Mouse (Mus musculus): ENCODE results near the gene Nploc4.
"Not testable (repeated sequence)": the region's sequence is repeated elsewhere in the genome, so short reads cannot be mapped to it uniquely, and the experiment has no call there.

The Nploc4 gene

DNA sequence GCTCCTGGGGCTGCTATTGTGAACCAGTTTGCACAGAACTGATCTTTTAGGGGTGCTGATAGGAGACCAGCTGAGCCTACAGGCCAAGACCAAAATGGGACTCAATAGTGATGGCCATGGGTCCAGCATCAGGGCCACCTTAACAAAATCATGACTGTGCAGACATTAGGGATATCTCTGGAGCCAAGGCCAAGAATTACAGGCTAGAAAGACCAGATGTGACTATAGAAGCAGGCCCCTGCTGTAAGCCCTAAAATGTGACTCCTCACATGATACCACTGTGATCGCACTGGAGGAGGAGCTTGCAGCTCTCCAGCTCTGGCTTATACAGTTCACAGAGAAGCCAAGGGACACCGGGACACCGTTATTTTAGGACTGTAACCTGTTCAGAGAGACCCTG is 4.8 kb upstream of the Nploc4 start, which contains the start of gene Tspan10:
Tspan10 (plus strand) TSS at position 301 of the 400 bp plus-strand sequence.
- DNase-seq, result no peak

DNA sequence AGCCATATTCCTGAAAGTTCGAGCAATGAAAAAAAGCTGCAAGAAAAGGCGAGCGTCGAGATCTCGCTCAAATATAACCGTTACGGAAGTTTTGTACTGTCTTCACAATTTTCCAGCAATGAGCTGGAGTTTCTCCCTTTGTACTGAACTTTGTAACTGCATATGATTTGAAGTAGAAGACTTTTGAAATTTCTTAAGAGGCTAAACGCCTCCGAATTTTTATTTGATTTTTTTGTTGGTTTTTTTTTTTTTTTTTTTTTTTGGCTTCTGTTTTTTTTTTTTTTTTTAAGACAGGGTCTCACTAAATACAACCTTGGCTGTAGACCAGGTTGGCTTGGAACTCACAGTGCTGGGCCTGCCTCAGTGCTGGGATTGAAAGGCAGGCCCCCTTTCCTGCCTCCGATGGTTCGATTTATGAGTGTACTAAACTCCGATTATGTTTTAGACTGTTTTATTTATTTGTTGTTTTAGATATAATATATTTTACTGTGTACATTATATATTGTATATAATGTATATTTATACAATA is 413 bp upstream of the Nploc4 start:
- no peak for DNase-seq

- no peak for DNase-seq
These were observed 10.8 kb downstream of the Nploc4 start for GRCm38 (mm10) chr11:120426727-120427126.

DNA sequence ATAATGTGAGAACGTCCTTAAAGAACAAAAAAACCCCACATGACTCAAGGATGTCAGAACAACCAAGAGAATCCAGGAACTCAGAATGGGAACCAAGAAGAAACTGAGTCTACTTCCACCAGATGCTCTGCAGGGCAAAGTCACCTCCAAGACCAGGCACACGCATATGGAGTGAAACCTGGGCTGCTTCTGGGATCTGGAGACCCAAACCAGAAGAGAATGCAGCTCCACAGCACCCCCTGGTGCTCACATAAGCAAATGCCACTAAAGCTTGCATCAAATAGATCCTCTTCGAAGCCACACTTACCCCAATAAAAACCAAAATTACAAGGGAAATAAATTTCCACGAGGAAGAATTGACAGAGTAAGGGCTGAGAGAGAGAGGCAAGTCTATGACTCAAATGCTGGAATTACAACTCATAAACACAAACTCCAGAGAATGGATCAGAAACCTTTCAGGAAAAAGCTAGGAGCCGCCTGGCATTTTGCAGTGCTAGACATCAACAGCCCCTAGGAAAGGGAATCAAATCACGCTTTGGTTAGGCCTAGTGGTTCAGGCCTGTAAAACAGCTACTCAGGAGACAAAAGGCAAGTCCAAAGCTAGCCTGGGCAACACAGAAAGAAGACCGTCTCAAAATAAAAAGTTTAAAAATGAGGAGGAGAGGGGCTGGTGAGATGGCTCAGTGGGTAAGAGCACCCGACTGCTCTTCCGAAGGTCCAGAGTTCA is 13.8 kb downstream of the Nploc4 start:
- peak; percentile 35 for DNase-seq

GRCm38 (mm10) chr11:120422651-120423568 is 14.6 kb downstream of the Nploc4 start:
- DNase-seq, result no peak

- DNase-seq, result no peak
These were observed 18.9 kb downstream of the Nploc4 start for GRCm38 (mm10) chr11:120418592-120418991.

GRCm38 (mm10) chr11:120417852-120418251 is 19.7 kb downstream of the Nploc4 start:
- DNase-seq, result no peak

DNA sequence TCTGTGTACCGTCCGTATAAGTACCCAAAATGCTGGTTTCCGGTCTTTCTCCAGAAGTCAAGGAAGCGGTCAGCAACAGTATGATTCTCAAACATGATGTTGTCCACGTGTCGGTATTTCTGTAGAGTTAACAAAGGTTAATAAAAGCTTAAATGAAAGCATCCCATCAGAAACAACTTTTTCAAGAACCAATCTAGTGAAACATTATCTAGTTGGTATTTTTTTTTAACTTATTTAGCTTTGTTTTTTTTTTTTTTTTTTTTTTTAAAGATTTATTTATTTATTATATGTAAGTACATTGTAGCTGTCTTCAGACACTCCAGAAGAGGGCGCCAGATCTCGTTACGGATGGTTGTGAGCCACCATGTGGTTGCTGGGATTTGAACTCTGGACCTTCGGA is 23.9 kb downstream of the Nploc4 start:
- DNase-seq, result not testable (repeated sequence)

DNA sequence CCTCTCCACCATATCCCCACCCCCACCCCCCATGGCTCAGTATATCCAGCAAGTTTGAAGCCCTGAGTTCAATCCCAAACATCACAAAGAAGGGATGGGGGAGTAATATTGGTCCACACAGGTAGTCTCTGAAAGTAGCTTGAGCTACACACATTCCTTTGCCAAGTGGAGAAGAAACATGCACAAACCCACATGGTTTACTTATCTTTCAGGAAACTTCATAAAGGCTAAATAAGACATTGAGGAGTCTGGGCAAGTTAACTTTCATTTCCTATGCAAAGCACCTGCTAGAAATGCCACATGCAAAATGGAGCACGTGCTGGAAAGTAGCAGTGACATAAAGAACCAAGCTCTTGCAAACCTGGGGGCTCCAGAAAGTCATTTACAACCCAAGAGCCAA is 31.1 kb downstream of the Nploc4 start:
- no peak for DNase-seq

DNA sequence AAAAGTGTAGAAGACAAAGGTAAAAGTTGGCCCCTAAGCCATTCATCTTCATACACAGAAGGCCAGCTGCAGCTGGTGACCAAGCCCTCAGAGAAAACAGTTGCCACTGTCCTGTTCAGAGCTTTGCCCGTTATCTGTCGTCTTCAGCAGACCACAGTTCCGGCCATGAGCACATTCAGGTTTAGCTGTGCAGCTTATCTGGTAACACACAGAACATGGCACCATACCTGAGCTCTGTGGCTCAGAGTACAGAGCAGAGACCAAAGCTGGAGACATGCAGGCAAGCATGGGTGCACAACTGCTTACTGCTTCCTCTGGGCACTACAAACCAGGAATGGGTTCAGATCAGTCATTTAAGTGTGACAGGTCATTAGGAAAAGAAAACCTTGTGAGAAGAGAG is 31.6 kb downstream of the Nploc4 start:
- no peak for DNase-seq

- no peak for DNase-seq
These were observed 32.7 kb downstream of the Nploc4 start for GRCm38 (mm10) chr11:120404814-120405213.

DNA sequence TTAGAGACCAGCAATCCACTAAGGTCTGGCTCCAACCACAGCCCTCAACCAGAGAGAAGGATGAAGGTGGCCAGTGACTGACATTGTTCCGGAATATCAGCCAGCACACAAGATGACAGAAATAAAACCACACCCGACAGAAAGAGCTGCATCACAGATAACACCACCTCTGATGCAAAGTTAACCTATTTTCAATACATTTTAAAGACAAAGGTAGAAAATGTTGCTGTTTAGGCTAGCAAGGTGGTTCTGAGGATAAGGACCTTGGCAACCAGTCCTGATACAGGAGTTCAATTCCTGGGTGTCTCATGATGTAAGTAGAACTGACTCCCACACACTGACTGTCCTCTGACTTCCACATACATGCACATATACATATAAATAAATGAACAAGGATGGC is 38.2 kb downstream of the Nploc4 start:
- DNase-seq, result no peak

DNA sequence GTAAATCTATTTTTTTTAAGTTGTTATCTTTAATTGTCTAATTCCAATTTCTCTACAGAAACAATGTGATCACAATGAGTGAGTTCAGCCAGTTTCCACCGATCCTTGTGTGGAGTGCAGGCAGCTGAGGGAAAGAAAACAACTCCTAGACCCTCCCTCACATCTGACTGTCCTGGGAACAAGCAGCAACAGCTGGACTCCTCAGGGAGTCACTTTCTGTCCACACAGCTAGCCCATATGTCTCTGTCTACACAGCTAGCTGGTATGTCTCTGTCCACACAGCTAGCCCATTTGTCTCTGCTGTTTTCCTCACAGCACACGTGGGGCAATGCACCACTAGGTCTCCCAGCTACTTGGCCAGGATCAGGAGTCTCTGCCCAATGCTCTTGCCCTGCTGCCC is 39.9 kb downstream of the Nploc4 start:
- DNase-seq, result no peak

- DNase-seq, result no peak
These were observed 41.8 kb downstream of the Nploc4 start for GRCm38 (mm10) chr11:120395661-120396060.

DNA sequence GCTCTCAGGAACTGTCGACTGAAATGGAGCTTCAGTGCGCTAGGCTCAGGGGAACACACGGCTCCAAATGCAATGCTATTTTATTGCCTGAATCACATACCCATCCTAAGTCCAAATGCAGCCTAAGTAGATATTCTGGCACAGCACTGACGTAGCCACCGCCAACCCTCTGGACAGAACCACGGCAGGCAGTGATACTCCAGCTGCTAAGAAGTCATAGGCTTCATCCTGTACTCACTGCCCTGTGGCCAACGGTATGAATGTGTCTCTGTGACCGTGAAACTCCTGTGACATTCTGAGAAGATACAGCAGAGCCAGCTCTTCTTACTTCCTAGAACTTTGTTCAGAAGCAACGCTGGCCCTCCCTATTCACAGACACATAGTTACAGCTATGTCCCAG is 48.9 kb downstream of the Nploc4 start:
- DNase-seq, result no peak

DNA sequence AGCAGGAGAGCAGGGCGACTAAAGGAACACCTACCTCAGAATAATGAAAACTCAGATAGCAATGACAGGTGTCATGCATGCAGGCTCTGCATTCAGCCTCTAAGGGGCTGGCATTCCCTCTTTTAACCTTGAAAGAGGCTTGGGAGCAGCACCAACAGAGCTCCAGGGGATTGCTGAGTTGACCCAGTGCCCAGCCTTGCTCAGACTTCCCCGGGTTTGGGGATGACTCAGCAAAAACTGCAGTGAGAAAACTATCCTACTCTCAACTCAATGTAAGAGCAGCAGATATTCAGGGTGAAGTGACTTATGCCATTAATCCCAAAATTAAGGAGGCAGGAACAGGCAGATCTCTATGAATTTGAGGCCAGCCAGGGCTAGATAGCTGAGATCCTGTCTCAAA is 50.4 kb downstream of the Nploc4 start:
- DNase-seq, result no peak

DNA sequence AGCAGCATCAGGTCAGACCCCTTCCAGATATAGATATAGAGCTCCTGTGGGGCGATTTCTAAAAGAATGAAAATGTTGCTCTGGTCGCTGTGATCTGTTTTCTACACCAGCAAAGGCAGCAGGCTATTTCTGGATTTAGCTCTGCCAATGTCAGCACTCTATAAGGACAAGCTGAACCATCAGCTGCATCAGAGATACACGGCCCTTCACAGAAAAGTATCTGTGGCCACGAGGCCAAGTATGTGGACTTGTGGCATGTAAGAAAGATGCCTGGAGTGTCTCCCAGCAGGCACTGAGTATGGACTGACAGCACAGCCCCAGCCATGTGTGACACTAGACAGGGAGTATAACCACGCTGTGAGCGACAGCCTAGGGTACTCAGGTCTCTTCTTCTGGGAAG is 50.9 kb downstream of the Nploc4 start:
- no peak for DNase-seq

GRCm38 (mm10) chr11:120382509-120382908 is 55.0 kb downstream of the Nploc4 start:
- DNase-seq, result no peak

DNA sequence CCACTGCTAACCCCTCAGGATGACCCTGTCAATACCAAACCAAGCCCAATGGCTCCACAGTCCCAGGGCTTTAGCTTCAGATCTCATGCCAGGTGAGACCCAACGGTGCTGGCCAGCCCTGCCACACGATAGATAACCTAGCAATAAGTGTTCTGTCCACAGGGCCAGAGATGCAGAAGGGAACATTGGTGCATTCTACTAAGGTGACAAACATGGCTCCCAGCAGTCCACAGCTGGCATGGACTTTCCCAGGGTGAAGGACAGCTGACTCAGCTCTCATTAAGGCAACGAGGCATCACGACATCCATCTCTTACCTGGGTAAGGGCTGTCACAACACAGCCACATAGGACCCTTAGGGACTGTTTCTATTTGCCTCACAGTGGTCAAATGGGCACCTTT is 56.4 kb downstream of the Nploc4 start:
- DNase-seq, result no peak

GRCm38 (mm10) chr11:120380271-120380670 is 57.2 kb downstream of the Nploc4 start:
- DNase-seq, result no peak

DNA sequence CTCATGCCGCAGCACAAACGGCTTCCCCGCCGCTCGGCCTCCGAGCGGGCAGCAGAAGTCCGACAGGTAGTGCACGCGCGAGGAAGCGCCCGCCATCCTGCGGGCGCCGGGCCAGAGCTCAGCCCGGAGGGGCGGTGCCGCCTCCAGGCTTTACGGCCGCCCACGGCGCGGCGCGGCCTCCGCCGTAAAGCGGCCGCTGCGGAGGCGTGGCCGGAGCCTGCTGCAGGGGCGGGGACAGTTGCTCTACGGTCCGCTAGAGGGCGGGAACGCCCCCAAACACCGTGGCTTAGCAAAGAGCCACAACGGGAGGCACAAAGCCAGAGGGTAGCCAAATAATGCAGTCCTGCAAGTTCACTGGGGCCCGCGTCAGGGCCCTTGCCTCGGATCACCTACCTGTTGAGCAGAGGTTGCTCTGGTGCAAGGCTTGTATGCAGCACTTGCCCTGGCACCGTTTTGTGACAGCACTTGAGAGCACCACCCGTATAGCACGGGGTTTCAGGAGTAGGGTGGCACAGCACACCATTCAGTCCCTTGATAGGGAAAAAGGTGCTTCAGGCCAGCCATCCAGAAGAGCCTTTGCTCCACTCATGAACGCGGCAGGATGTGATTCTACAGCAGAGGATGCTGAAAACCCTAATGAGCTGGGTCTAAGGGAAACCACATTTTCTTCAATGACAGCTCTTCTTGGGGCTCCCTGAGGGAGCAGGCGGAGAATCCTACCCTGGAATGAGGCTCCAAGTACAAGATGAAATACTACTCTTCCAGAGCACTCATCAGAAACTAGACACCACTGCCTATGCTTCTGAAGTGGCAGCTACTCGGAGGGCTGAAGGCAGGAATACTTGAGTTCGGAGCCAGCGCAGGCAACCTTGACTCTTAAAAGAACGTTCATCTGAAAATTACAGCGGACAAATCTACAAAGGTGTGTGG is 58.6 kb downstream of the Nploc4 start, which contains the start of gene Faap100:
Faap100 (minus strand) TSS at position 154 of the 930 bp plus-strand sequence.
- peak; percentile 89 for DNase-seq

DNA sequence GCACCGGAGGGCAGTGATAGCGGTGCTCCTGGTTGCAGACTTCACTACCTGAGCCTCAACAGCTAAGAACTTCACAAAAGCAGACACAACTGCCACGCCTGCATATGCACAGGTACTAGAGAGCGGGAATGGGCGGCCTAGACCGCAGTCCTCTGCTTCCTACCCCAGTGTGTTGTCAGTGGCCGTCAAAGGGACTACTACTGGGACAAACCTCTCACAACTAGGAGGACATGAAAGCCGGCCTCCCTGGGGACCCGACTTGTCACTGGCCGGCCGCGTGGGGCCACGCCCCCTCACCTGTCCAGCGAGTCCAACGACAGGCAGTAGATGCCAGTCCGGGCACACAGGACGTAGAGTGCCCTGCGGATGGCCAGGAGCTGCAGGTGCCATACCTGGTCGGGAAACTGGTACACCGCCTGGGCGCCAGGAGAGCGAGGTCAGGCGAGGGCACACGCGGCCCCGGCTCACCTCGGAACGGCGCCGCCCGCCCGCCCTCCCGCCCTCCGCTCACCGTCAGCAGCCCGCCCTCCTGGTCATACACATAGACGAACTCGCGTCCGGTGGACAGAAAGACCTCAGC is 59.4 kb downstream of the Nploc4 start:
- DNase-seq, result peak; percentile 69

All from cerebellum, adult 11-12 months (tissue).